Mouse (Mus musculus): Measurements from ENCODE around the gene Kpna7.

- TF ChIP-seq CTCF (IDR thresholded peaks at IDR 0.05; ENCODE audit: low read depth) (no peak), EP300 (optimal IDR thresholded peaks at IDR 0.05) (no peak)
Measured at GRCm38 (mm10) chr5:144952592-144952991, 131.2 kb downstream of the Kpna7 start.
